Mouse (Mus musculus) CH12.LX (cell line): Measurements from ENCODE around the gene Sik3. TPM values are rescaled to one million over a fixed set of nuclear protein-coding genes. Genes with fewer than 3 reads are reported as not detected.
A peak's percentile ranks its signal among the peaks of the same experiment; 100 is the strongest.

Experiments
- DNase-seq: peaks from one replicate; pipeline ENCODE4 v3.0.0-alpha.2; 2013; ENCODE audit errors: extremely low read depth
- H3K27ac ChIP-seq: 2 replicates; pipeline ENCODE4 v1.5.1; 2012; ENCODE audit warnings: low read depth, mild to moderate bottlenecking, control low read depth, moderate library complexity; ENCODE audit not compliant: insufficient read depth
- H3K27me3 ChIP-seq: replicated peaks from 2 replicates; pipeline ENCODE3; 2012; ENCODE audit warnings: inconsistent platforms
- H3K36me3 ChIP-seq, 2 experiments: replicated peaks in 1 of 2; 2 replicates each; pipeline versions ENCODE3 to v1.6.1; 2012; ENCODE audit warnings: inconsistent platforms in 1 of 2, low read length in 1 of 2, mild to moderate bottlenecking in 1 of 2, mixed read lengths in 1 of 2, moderate library complexity in 1 of 2; ENCODE audit not compliant: control insufficient read depth in 1 of 2, insufficient read depth in 1 of 2
- H3K4me1 ChIP-seq, 2 experiments: 2 replicates each; pipeline ENCODE4 v1.6.1; 2012; ENCODE audit warnings: inconsistent platforms in 1 of 2, moderate library complexity in 1 of 2; ENCODE audit not compliant: insufficient read depth in 2 of 2, control insufficient read depth in 1 of 2
- H3K4me2 ChIP-seq: 2 replicates; pipeline ENCODE4 v1.6.1; 2012; ENCODE audit warnings: low read depth, mild to moderate bottlenecking, control low read depth; ENCODE audit not compliant: poor library complexity, insufficient read depth, severe bottlenecking
- H3K4me3 ChIP-seq, 3 experiments: fragments of 150-350 bp in 1 of 3; sonication (generic) in 1 of 3; replicated peaks in 1 of 3; 2 replicates each; pipeline versions ENCODE3 to v1.5.1; 2011 to 2012; ENCODE audit warnings: low read depth in 2 of 3, low read length in 2 of 3, mild to moderate bottlenecking in 2 of 3, moderate library complexity in 2 of 3, control low read depth in 1 of 3, improper control_type of control experiment in 1 of 3, inconsistent platforms in 1 of 3, mixed read lengths in 1 of 3; ENCODE audit not compliant: poor library complexity in 1 of 3
- H3K79me2 ChIP-seq: replicated peaks from 2 replicates; pipeline ENCODE4 v1.6.1; 2012; ENCODE audit warnings: mild to moderate bottlenecking, moderate library complexity; ENCODE audit not compliant: control insufficient read depth, poor library complexity, insufficient read depth, severe bottlenecking; ENCODE audit errors: extremely low read depth
- H3K9ac ChIP-seq: 2 replicates; pipeline ENCODE4 v1.6.1; 2012; ENCODE audit warnings: low read depth, mild to moderate bottlenecking, control low read depth, moderate library complexity; ENCODE audit not compliant: insufficient read depth
- H3K9me3 ChIP-seq: replicated peaks from 2 replicates; pipeline ENCODE3; 2012; ENCODE audit warnings: low read length, inconsistent platforms, mixed read lengths
- BHLHE40 ChIP-seq: IDR thresholded peaks from 2 replicates; pipeline ENCODE4 v1.6.1; 2011; ENCODE audit warnings: mild to moderate bottlenecking, low read depth, low read length, improper control_type of control experiment
- CHD1 ChIP-seq: IDR thresholded peaks from 2 replicates; pipeline ENCODE4 v1.6.1; 2012; ENCODE audit warnings: low read depth, low read length, improper control_type of control experiment, inconsistent platforms
- CTCF ChIP-seq, 2 experiments: IDR thresholded peaks in 1 of 2; conservative IDR thresholded peaks in 1 of 2; 2 replicates each; pipeline ENCODE4 v1.5.1; 2011 to 2012; ENCODE audit warnings: low read depth in 2 of 2, low read length in 2 of 2, improper control_type of control experiment in 1 of 2, inconsistent platforms in 1 of 2, mild to moderate bottlenecking in 1 of 2, moderate library complexity in 1 of 2
- ELF1 ChIP-seq: IDR thresholded peaks from 2 replicates; pipeline ENCODE4 v1.6.1; 2014; ENCODE audit warnings: low read depth, mild to moderate bottlenecking, inconsistent platforms, low read length, improper control_type of control experiment
- ETS1 ChIP-seq: conservative IDR thresholded peaks from 2 replicates; pipeline ENCODE4 v1.6.1; 2012; ENCODE audit warnings: low read depth, mild to moderate bottlenecking, inconsistent platforms, low read length, improper control_type of control experiment, moderate library complexity
- GABPA ChIP-seq: IDR thresholded peaks from 2 replicates; pipeline ENCODE4 v1.6.1; 2012; ENCODE audit warnings: low read depth, low read length, improper control_type of control experiment, inconsistent platforms; ENCODE audit not compliant: insufficient replicate concordance
- HCFC1 ChIP-seq: IDR thresholded peaks from 2 replicates; pipeline ENCODE4 v1.6.1; 2012; ENCODE audit warnings: low read depth, mild to moderate bottlenecking, inconsistent platforms, low read length, improper control_type of control experiment
- IRF4 ChIP-seq: IDR thresholded peaks from 2 replicates; pipeline ENCODE4 v1.6.1; 2014; ENCODE audit warnings: low read depth, mild to moderate bottlenecking, inconsistent platforms, low read length, improper control_type of control experiment
- MAFK ChIP-seq: IDR thresholded peaks from 2 replicates; pipeline ENCODE4 v1.6.1; 2011; ENCODE audit warnings: low read length, improper control_type of control experiment; ENCODE audit not compliant: insufficient replicate concordance
- MAZ ChIP-seq: IDR thresholded peaks from 2 replicates; pipeline ENCODE4 v1.6.1; 2012; ENCODE audit warnings: low read depth, mild to moderate bottlenecking, inconsistent platforms, low read length, improper control_type of control experiment, moderate library complexity
- MEF2A ChIP-seq: IDR thresholded peaks from 2 replicates; pipeline ENCODE4 v1.6.1; 2014; ENCODE audit warnings: low read depth, mild to moderate bottlenecking, inconsistent platforms, low read length, improper control_type of control experiment, borderline replicate concordance
- MXI1 ChIP-seq: IDR thresholded peaks from 2 replicates; pipeline ENCODE4 v1.6.1; 2011; ENCODE audit warnings: mild to moderate bottlenecking, low read depth, low read length, improper control_type of control experiment
- NELFE ChIP-seq: IDR thresholded peaks from 2 replicates; pipeline ENCODE4 v1.6.1; 2011; ENCODE audit warnings: low read depth, low read length, improper control_type of control experiment
- PAX5 ChIP-seq: IDR thresholded peaks from 2 replicates; pipeline ENCODE4 v1.6.1; 2012; ENCODE audit warnings: low read length, inconsistent platforms, mixed read lengths
- POLR2A ChIP-seq: IDR thresholded peaks from 2 replicates; pipeline ENCODE4 v1.6.1; 2011; ENCODE audit warnings: low read depth, mild to moderate bottlenecking, improper control_type of control experiment, low read length
- POLR2AphosphoS2 ChIP-seq: IDR thresholded peaks from 2 replicates; pipeline ENCODE4 v1.6.1; 2011; ENCODE audit warnings: low read depth, low read length, improper control_type of control experiment
- RAD21 ChIP-seq: IDR thresholded peaks from 2 replicates; pipeline ENCODE4 v1.6.1; 2011; ENCODE audit warnings: low read depth, mild to moderate bottlenecking, low read length, improper control_type of control experiment, moderate library complexity
- RCOR1 ChIP-seq: conservative IDR thresholded peaks from 2 replicates; pipeline ENCODE4 v1.6.1; 2012; ENCODE audit warnings: low read depth, mild to moderate bottlenecking, inconsistent platforms, low read length, improper control_type of control experiment
- SIN3A ChIP-seq: IDR thresholded peaks from 2 replicates; pipeline ENCODE4 v1.6.1; 2012; ENCODE audit warnings: low read length, improper control_type of control experiment, inconsistent platforms
- TBP ChIP-seq: conservative IDR thresholded peaks from 2 replicates; pipeline ENCODE4 v1.6.1; 2011; ENCODE audit warnings: low read depth, low read length, improper control_type of control experiment
- UBTF ChIP-seq: IDR thresholded peaks from 2 replicates; pipeline ENCODE4 v1.6.1; 2012; ENCODE audit warnings: low read depth, mild to moderate bottlenecking, inconsistent platforms, low read length, improper control_type of control experiment, moderate library complexity
- USF1 ChIP-seq: IDR thresholded peaks from 2 replicates; pipeline ENCODE4 v1.6.1; 2014; ENCODE audit warnings: low read depth, mild to moderate bottlenecking, inconsistent platforms, low read length, improper control_type of control experiment
- ZC3H11A ChIP-seq: IDR thresholded peaks from 2 replicates; pipeline ENCODE4 v1.6.1; 2012; ENCODE audit warnings: low read depth, mild to moderate bottlenecking, inconsistent platforms, low read length, improper control_type of control experiment
- ZNF384 ChIP-seq: IDR thresholded peaks from 2 replicates; pipeline ENCODE4 v1.6.1; 2012; ENCODE audit warnings: low read depth, low read length, improper control_type of control experiment, inconsistent platforms
- dilution Hi-C: fragments of 300-500 bp; cut with MboI; formaldehyde crosslinking; loops from 2 replicates; pipeline ENCODE4 v1.14.3; 2020; ENCODE audit warnings: low sequenced_read_pairs; ENCODE audit not compliant: extremely low pct_unique_long_range_greater_than_20kb, extremely low pct_ligation_motif_present
- in situ Hi-C: fragments of 300-500 bp; cut with MboI; formaldehyde crosslinking; loops from 3 replicates; pipeline ENCODE4 v1.14.3; 2019; ENCODE audit warnings: low sequenced_read_pairs, low pct_ligation_motif_present, low pct_unique_long_range_greater_than_20kb, mixed read lengths
- polyA plus RNA-seq: library from polyadenylated mRNA; unstranded; fragments of >175 nt; gene quantifications from 2 replicates; pipeline ENCODE4 v1.2.1, GENCODE M21; 2012; ENCODE audit warnings: low read depth; ENCODE audit not compliant: insufficient read length
- total RNA-seq, 2 experiments: library from RNA; depleted of rRNA; stranded (reverse); fragments of 300-350 nt in 1 of 2; fragments of >200 nt in 1 of 2; gene quantifications; 2 replicates each; pipeline ENCODE4 v1.2.3; 2012 to 2014

Sik3 gene
- total and polyA plus RNA-seq, 3 experiments = 14.9 to 29.8 (median 21.4) TPM

GRCm38 (mm10) chr9:46149392-46149791 lies 136.8 kb downstream of the Sik3 start:
- Histone ChIP-seq H3K79me2 (peaks cover 3% of the 10 kb centered on the region; the same call in 1 of the 2 replicates), H3K4me1 (peaks cover 11 to 78% of the 10 kb centered on the region in 2 experiments), H3K4me3 (no peak overlapping the region), H3K9ac (no peak overlapping the region), H3K9me3 (no peaks in the 10 kb centered on the region), H3K36me3 (peaks cover 8 to 41% of the 10 kb centered on the region in 2 experiments), H3K4me2 (no peak overlapping the region), H3K27me3 (no peaks in the 10 kb centered on the region), H3K27ac (no peak overlapping the region)
- dilution Hi-C loops = no loop called here
- in situ Hi-C loops = no loop called here
- no peak for DNase-seq
- no peak for TF ChIP-seq SIN3A
- TF ChIP-seq POLR2A = no peak
- TF ChIP-seq MAZ = no peak
- TF ChIP-seq CTCF (conservative IDR thresholded peaks at IDR 0.05 in 1 of 2, IDR thresholded peaks at IDR 0.05 in 1 of 2; ENCODE audit: low read depth in 2 of 2, low read length in 2 of 2) = 0 out of 4 replicates have a peak, but pooled peaks of 1 of the 2 experiments have one; percentile 5
- no peak; the same call in 1 of the 2 replicates for TF ChIP-seq RAD21

- TF ChIP-seq UBTF (no peak), ELF1 (no peak), MEF2A (no peak), RCOR1 (no peak), PAX5 (no peak)
- TF ChIP-seq, all 38 proteins: peak for 0
- H3K9me3 ChIP-seq = no peaks in the 10 kb centered on the region
- no peak for DNase-seq
- peaks cover 15 to 78% of the 10 kb centered on the region in 2 experiments for H3K4me1 ChIP-seq
- dilution Hi-C loops = no loop called here
- H3K4me2 ChIP-seq = no peak overlapping the region
- H3K36me3 ChIP-seq = peaks cover 8 to 43% of the 10 kb centered on the region in 2 experiments
- no peak overlapping the region for H3K27ac ChIP-seq
- peaks cover 3% of the 10 kb centered on the region; the same call in 1 of the 2 replicates for H3K79me2 ChIP-seq
- H3K4me3 ChIP-seq = no peak overlapping the region
- H3K27me3 ChIP-seq = no peaks in the 10 kb centered on the region
- no peak overlapping the region for H3K9ac ChIP-seq
- in situ Hi-C loops = no loop called here
These were observed 137.5 kb downstream of the Sik3 start for GRCm38 (mm10) chr9:46150116-46150515.

- Histone ChIP-seq H3K36me3 (peaks cover 8 to 42% of the 10 kb centered on the region in 2 experiments), H3K79me2 (peaks cover 3% of the 10 kb centered on the region; the same call in 1 of the 2 replicates), H3K4me2 (no peak overlapping the region), H3K9ac (no peak overlapping the region), H3K4me1 (peaks cover 18 to 76% of the 10 kb centered on the region in 2 experiments), H3K27ac (no peak overlapping the region), H3K4me3 (no peak overlapping the region), H3K9me3 (no peaks in the 10 kb centered on the region), H3K27me3 (no peaks in the 10 kb centered on the region)
- no peak for DNase-seq
- dilution Hi-C loops = no loop called here
- in situ Hi-C loops = no loop called here
- TF ChIP-seq ETS1 (no peak), NELFE (no peak), POLR2AphosphoS2 (no peak), GABPA (no peak), ZC3H11A (no peak), SIN3A (no peak), MXI1 (no peak), HCFC1 (no peak), IRF4 (no peak), CTCF (conservative IDR thresholded peaks at IDR 0.05 in 1 of 2, IDR thresholded peaks at IDR 0.05 in 1 of 2; ENCODE audit: low read depth in 2 of 2, low read length in 2 of 2) (no peak), MAFK (no peak), ZNF384 (no peak), USF1 (no peak), TBP (no peak), MAZ (no peak), CHD1 (no peak), BHLHE40 (no peak), POLR2A (no peak)
These were observed 138.5 kb downstream of the Sik3 start for GRCm38 (mm10) chr9:46150890-46151703.
